Mouse (Mus musculus): ENCODE results near the gene Ace2.

GRCm38 (mm10) chrX:164175311-164175710, 36.2 kb downstream of the Ace2 start:
- no peak for TF ChIP-seq CTCF (IDR thresholded peaks at IDR 0.05; ENCODE audit: control insufficient read depth, insufficient read depth, insufficient read length)
- no peak for TF ChIP-seq MYOG (IDR thresholded peaks at IDR 0.05; ENCODE audit: control insufficient read depth, extremely low read depth, insufficient read length)
- no peak for TF ChIP-seq USF1 (IDR thresholded peaks at IDR 0.05; ENCODE audit: low read depth)
- TF ChIP-seq CEBPB (IDR thresholded peaks at IDR 0.05; ENCODE audit: low read depth): no peak
- TF ChIP-seq MAX (IDR thresholded peaks at IDR 0.05): no peak
